Mouse (Mus musculus) ES-E14 (cell line): ENCODE data around the gene Rbpj.

Experiments
- HCFC1 ChIP-seq: IDR thresholded peaks from 2 replicates; pipeline ENCODE4 v1.6.1; 2012; ENCODE audit warnings: low read length, inconsistent platforms, borderline replicate concordance; ENCODE audit not compliant: insufficient read depth
- MAFK ChIP-seq: IDR thresholded peaks from 2 replicates; pipeline ENCODE4 v1.6.1; 2014; ENCODE audit warnings: mild to moderate bottlenecking, low read depth, low read length, inconsistent platforms; ENCODE audit not compliant: insufficient read depth
- ZC3H11A ChIP-seq: IDR thresholded peaks from 2 replicates; pipeline ENCODE4 v1.6.1; 2012; ENCODE audit warnings: low read depth, mild to moderate bottlenecking, inconsistent platforms, low read length, borderline replicate concordance
- ZNF384 ChIP-seq: IDR thresholded peaks from 2 replicates; pipeline ENCODE4 v1.6.1; 2012; ENCODE audit warnings: low read depth, low read length, inconsistent platforms

GRCm38 (mm10) chr5:53427411-53427810 lies 38.5 kb upstream of the Rbpj start:
- TF ChIP-seq ZNF384, result no peak
- TF ChIP-seq MAFK, result no peak
- TF ChIP-seq HCFC1, result no peak
- no peak for TF ChIP-seq ZC3H11A
